Mouse (Mus musculus): Measurements from ENCODE around the gene Hes3.

The Hes3 gene

GRCm38 (mm10) chr4:152260451-152260850, 31.0 kb downstream of the Hes3 start:
- no peak for DNase-seq (ENCODE audit: low read depth, low spot score)

- no peak for DNase-seq (ENCODE audit: low read depth, low spot score)
These were observed 34.4 kb downstream of the Hes3 start for GRCm38 (mm10) chr4:152257070-152257469.

GRCm38 (mm10) chr4:152253183-152253759, 38.2 kb downstream of the Hes3 start:
- no peak for DNase-seq (ENCODE audit: low read depth, low spot score)

GRCm38 (mm10) chr4:152250615-152251014, 40.8 kb downstream of the Hes3 start:
- DNase-seq (ENCODE audit: low read depth, low spot score), result no peak

GRCm38 (mm10) chr4:152247195-152247594, 44.3 kb downstream of the Hes3 start:
- no peak for DNase-seq (ENCODE audit: low read depth, low spot score)

GRCm38 (mm10) chr4:152246011-152246410, 45.5 kb downstream of the Hes3 start:
- DNase-seq (ENCODE audit: low read depth, low spot score), result no peak

GRCm38 (mm10) chr4:152244545-152245522, 46.6 kb downstream of the Hes3 start:
- DNase-seq (ENCODE audit: low read depth, low spot score), result no peak

GRCm38 (mm10) chr4:152243969-152244368, 47.5 kb downstream of the Hes3 start:
- no peak for DNase-seq (ENCODE audit: low read depth, low spot score)

GRCm38 (mm10) chr4:152243241-152243891, 48.1 kb downstream of the Hes3 start:
- DNase-seq (ENCODE audit: low read depth, low spot score), result no peak

- no peak for DNase-seq (ENCODE audit: low read depth, low spot score)
These were observed 51.5 kb downstream of the Hes3 start for GRCm38 (mm10) chr4:152239974-152240373.

Data from mesoderm, embryonic 11.5 days (tissue).